Mouse (Mus musculus) mouse embryonic stem cell (cell line): ENCODE measurements at regions not wholly inside any gene's neighbourhood (a gene's known extent, or its start where the extent isn't known, plus 50 kb on each side); places are given as distances from the start of the nearest gene placed in this dataset.

Experiments
- in situ Hi-C, 2 experiments: fragments of 300-500 bp; cut with MboI; formaldehyde crosslinking; loops; 1 replicate in 1 of 2; 3 replicates in 1 of 2; pipeline ENCODE4 v1.14.3; 2019 to 2020; ENCODE audit warnings: low sequenced_read_pairs in 2 of 2, low pct_unique_long_range_greater_than_20kb in 1 of 2, mixed read lengths in 1 of 2; ENCODE audit not compliant: unreplicated experiment in 1 of 2

- in situ Hi-C loops = no loop called here
Measured at GRCm38 (mm10) chr6:81673316-81673715, 250.2 kb upstream of the Gcfc2 start.

GRCm38 (mm10) chr6:81697284-81697683, 226.2 kb upstream of the Gcfc2 start:
- in situ Hi-C loops = no loop called here

- in situ Hi-C loops = no loop called here
Measured at GRCm38 (mm10) chr6:81698173-81698572, 225.3 kb upstream of the Gcfc2 start.

- in situ Hi-C loops = no loop called here
Measured at GRCm38 (mm10) chr6:81714867-81715266, 208.6 kb upstream of the Gcfc2 start.

- in situ Hi-C loops = no loop called here
Measured at GRCm38 (mm10) chr6:81716371-81716770, 207.1 kb upstream of the Gcfc2 start.

GRCm38 (mm10) chr6:81724601-81725545, 198.6 kb upstream of the Gcfc2 start:
- in situ Hi-C loops = no loop called here

- in situ Hi-C loops = no loop called here
Measured at GRCm38 (mm10) chr6:81731631-81732030, 191.8 kb upstream of the Gcfc2 start.

- in situ Hi-C loops = no loop called here
Measured at GRCm38 (mm10) chr6:81733527-81733926, 189.9 kb upstream of the Gcfc2 start.

GRCm38 (mm10) chr6:81738466-81738865, 185.0 kb upstream of the Gcfc2 start:
- in situ Hi-C loops = no loop called here

GRCm38 (mm10) chr6:81749681-81750080, 173.8 kb upstream of the Gcfc2 start:
- in situ Hi-C loops = loop anchor here in 1 of 2 experiments (25.0 kb wide), 1 partner anchor 362 kb away; no protein-coding TSS in a partner anchor

- in situ Hi-C loops = loop anchor here in 1 of 2 experiments (25.0 kb wide), 1 partner anchor 364 kb away; no protein-coding TSS in a partner anchor
Measured at GRCm38 (mm10) chr6:81751631-81752030, 171.8 kb upstream of the Gcfc2 start.

- in situ Hi-C loops = loop anchor here in 1 of 2 experiments (25.0 kb wide), 1 partner anchor 369 kb away; no protein-coding TSS in a partner anchor
Measured at GRCm38 (mm10) chr6:81756242-81756641, 167.2 kb upstream of the Gcfc2 start.

- in situ Hi-C loops = loop anchor here in 1 of 2 experiments (25.0 kb wide), 1 partner anchor 372 kb away; no protein-coding TSS in a partner anchor
Measured at GRCm38 (mm10) chr6:81758876-81759275, 164.6 kb upstream of the Gcfc2 start.

GRCm38 (mm10) chr6:81760181-81760580, 163.3 kb upstream of the Gcfc2 start:
- in situ Hi-C loops = loop anchor here in 1 of 2 experiments (25.0 kb wide), 1 partner anchor 373 kb away; no protein-coding TSS in a partner anchor

GRCm38 (mm10) chr6:81765831-81766230, 157.6 kb upstream of the Gcfc2 start:
- in situ Hi-C loops = loop anchor here in 1 of 2 experiments (25.0 kb wide), 1 partner anchor 379 kb away; no protein-coding TSS in a partner anchor

GRCm38 (mm10) chr6:81766800-81767199, 156.7 kb upstream of the Gcfc2 start:
- in situ Hi-C loops = loop anchor here in 1 of 2 experiments (25.0 kb wide), 1 partner anchor 379 kb away; no protein-coding TSS in a partner anchor

GRCm38 (mm10) chr6:81768669-81769537, 154.6 kb upstream of the Gcfc2 start:
- in situ Hi-C loops = loop anchor here in 1 of 2 experiments (25.0 kb wide), 1 partner anchor 382 kb away; no protein-coding TSS in a partner anchor

GRCm38 (mm10) chr6:81770301-81770700, 153.2 kb upstream of the Gcfc2 start:
- in situ Hi-C loops = loop anchor here in 1 of 2 experiments (25.0 kb wide), 1 partner anchor 383 kb away; no protein-coding TSS in a partner anchor
